Mouse (Mus musculus) bone marrow macrophage, adult 2 months (primary cell): ENCODE results near the gene Abcf2. TPM values are rescaled to one million over a fixed set of nuclear protein-coding genes. Genes with fewer than 3 reads are reported as not detected.
A peak's percentile ranks its signal among the peaks of the same experiment; 100 is the strongest.

Experiments
- H3K27ac ChIP-seq: 2 replicates; pipeline ENCODE4 v1.5.1; 2012; ENCODE audit warnings: low read depth, low read length; ENCODE audit not compliant: insufficient read depth
- H3K4me1 ChIP-seq: 2 replicates; pipeline ENCODE4 v1.6.1; 2012; ENCODE audit warnings: low read length; ENCODE audit not compliant: control insufficient read depth, insufficient read depth
- H3K4me3 ChIP-seq: 2 replicates; pipeline ENCODE4 v1.5.1; 2012; ENCODE audit warnings: mild to moderate bottlenecking, low read length, moderate library complexity; ENCODE audit not compliant: insufficient read depth
- CTCF ChIP-seq: IDR thresholded peaks from 2 replicates; pipeline ENCODE4 v1.5.1; 2012; ENCODE audit warnings: low read depth, mild to moderate bottlenecking, low read length, moderate library complexity
- POLR2A ChIP-seq: IDR thresholded peaks from 2 replicates; pipeline ENCODE4 v1.6.1; 2012; ENCODE audit warnings: mild to moderate bottlenecking, low read depth, low read length, borderline replicate concordance
- polyA plus RNA-seq: library from polyadenylated mRNA; stranded (reverse); fragments of >200 nt; gene quantifications from 2 replicates; pipeline ENCODE4 v1.2.4, GENCODE M21; 2012; ENCODE audit not compliant: missing spikeins, insufficient read depth, insufficient read length

Abcf2 gene
- polyA plus RNA-seq, 1 experiment, result 32.7 TPM

GRCm38 (mm10) chr5:24595261-24595660 lies 18.0 kb upstream of the Abcf2 start:
- TF ChIP-seq POLR2A (no peak), CTCF (no peak)
- no peak overlapping the region for H3K27ac ChIP-seq
- no peak overlapping the region for H3K4me3 ChIP-seq
- peaks cover 10% of the 10 kb centered on the region for H3K4me1 ChIP-seq

DNA sequence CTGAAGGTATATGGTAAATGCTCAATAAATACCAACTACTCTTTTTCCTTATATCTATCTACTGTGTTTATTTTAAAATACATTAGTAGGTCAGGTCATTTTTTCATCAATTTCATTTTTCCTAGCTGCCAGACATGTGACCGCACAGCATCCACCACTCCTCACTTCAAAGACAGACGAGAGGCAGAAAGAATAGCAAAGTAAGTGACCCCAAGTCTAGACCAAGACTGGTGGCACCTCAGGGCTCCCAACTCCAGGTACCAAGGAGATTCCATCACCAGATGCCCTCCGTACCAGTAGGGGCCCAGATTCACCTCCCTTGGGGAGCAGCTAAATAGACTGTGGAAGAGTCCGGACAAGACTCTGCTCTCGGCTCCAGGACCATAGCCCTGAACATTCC lies 17.1 kb upstream of the Abcf2 start:
- H3K4me3 ChIP-seq, result no peak overlapping the region
- no peak overlapping the region for H3K27ac ChIP-seq
- H3K4me1 ChIP-seq, result peaks cover 10% of the 10 kb centered on the region
- TF ChIP-seq POLR2A (no peak), CTCF (no peak)

- no peak for TF ChIP-seq POLR2A
- TF ChIP-seq CTCF, result no peak
- Histone ChIP-seq H3K4me3 (no peak overlapping the region), H3K4me1 (peaks cover 10% of the 10 kb centered on the region), H3K27ac (no peak overlapping the region)
These were observed 16.7 kb upstream of the Abcf2 start for GRCm38 (mm10) chr5:24593928-24594327.

DNA sequence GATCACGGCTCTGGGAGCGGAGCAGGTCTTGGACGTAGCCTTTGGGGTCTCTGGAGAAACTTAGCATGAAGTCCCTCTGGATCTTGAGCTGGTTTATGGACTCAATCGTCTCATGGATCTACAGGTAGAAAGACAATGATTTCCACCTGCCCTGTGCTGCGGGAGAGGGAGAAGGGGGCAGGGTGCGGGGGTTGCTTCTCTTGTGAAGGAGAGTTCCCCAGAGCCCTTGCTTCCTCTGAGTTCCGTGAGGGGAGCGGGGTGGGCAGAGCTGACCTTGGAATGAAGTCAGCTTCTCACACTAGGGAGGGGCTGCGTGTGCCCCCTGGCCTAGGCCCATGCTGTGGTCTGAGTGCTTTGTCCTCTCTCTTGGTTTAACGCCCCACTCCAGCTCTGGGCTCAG lies 16.0 kb upstream of the Abcf2 start:
- Histone ChIP-seq H3K4me1 (peaks cover 12% of the 10 kb centered on the region), H3K27ac (no peak overlapping the region), H3K4me3 (no peak overlapping the region)
- no peak for TF ChIP-seq POLR2A
- no peak for TF ChIP-seq CTCF

DNA sequence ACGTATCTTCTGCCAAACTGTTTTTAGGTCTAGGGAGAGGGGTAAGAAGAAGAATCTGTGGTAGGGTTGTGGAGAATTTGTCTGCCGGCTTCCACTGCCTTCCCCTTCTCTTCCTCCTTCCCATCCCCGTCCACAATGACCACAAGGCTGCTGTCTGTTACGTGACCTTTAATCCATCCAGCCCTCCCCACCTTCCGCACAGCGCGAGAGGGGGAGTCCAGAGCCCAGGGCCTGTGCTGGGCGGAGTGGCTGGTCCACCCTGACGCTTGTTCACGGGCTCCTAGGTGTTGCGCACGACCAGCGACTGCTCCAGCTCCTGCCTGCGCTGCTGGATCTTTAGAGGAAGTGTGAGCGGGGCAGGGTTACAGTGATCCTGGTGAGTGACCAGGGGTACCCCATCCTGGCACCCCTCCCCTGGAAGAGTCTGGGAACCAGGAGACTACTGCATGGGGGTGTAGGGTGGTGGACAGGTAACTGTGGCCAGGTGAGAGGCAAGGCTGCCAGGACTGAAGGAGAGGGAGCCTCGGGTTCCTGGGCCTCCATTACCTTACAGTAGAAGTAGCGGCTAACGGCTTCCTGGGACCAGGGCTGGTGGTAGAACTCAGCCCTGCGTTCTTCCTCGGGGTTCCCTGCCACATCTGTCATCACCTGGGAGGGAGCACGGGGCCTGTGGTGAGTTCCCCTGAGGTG lies 15.3 kb upstream of the Abcf2 start:
- Histone ChIP-seq H3K4me1 (peaks cover 18% of the 10 kb centered on the region), H3K4me3 (no peak overlapping the region), H3K27ac (no peak overlapping the region)
- TF ChIP-seq POLR2A, result no peak
- TF ChIP-seq CTCF, result no peak

- Histone ChIP-seq H3K4me1 (peaks cover 14% of the 10 kb centered on the region), H3K27ac (no peak overlapping the region), H3K4me3 (no peak overlapping the region)
- TF ChIP-seq POLR2A (no peak), CTCF (no peak)
These were observed 14.7 kb upstream of the Abcf2 start for GRCm38 (mm10) chr5:24591796-24592470.

- TF ChIP-seq CTCF, result no peak
- no peak for TF ChIP-seq POLR2A
- no peak overlapping the region for H3K4me3 ChIP-seq
- no peak overlapping the region for H3K27ac ChIP-seq
- peaks cover 10% of the 10 kb centered on the region for H3K4me1 ChIP-seq
These were observed 14.0 kb upstream of the Abcf2 start for GRCm38 (mm10) chr5:24591268-24591721.

- H3K4me1 ChIP-seq, result peaks cover 8% of the 10 kb centered on the region
These were observed 12.5 kb upstream of the Abcf2 start for GRCm38 (mm10) chr5:24589511-24590500.

GRCm38 (mm10) chr5:24587200-24587577 lies 9.9 kb upstream of the Abcf2 start:
- H3K4me3 ChIP-seq, result peak overlapping the region; percentile 85
- no peak for TF ChIP-seq POLR2A
- no peak for TF ChIP-seq CTCF
- peak overlapping the region; percentile 52; the same call in 1 of the 2 replicates for H3K27ac ChIP-seq
- peaks cover 8% of the 10 kb centered on the region for H3K4me1 ChIP-seq

More at GRCm38 (mm10) chr5:24589511-24590500, 12.5 kb upstream of the Abcf2 start:
- TF ChIP-seq POLR2A, result no peak
- TF ChIP-seq CTCF, result no peak
- no peak overlapping the region for H3K4me3 ChIP-seq
- H3K27ac ChIP-seq, result no peak overlapping the region
